Mouse (Mus musculus) urinary bladder, postnatal 4 days (tissue): ENCODE measurements around the gene Gstm4.
A peak's percentile ranks its signal among the peaks of the same experiment; 100 is the strongest.

Experiments
- DNase-seq, 2 experiments: peaks; one replicate each; pipeline ENCODE4 v3.0.0; 2021 to 2022; ENCODE audit warnings: low spot score in 2 of 2

Gene Gstm4

DNA sequence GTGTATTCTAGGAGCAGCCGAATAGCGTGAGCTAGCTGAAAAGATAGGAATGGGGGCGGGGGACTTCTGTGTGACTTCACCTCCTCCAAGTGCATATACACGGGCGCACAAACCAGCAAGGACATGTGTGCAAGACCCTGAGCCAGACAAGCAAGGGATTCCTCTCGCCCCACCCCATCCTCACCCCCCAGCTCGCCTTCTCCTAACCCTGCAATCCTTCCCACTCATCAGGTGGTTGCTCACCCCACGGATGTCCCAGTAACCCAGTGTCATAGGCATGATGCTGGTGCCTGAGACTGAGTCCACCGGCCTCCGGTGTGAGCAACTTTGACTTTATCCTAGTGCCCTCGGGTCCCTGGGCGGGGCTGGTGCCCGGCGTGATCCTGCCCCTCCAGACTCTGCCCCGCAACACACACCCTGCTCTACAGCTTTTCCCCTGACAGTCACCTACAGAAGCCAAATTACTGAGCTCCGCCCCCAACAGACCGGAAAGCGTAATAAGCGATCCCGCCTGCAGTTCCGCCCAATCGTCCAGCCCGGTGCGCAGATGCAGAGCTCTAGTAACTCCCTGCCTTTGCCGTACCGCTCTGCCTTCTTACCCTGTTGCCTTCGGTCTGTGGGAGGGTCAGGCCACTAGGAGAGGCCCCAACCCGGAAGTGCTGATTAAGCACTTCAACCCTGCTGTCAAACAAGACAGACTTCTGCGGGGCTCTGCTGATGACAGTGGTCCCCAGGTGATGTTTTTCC, at the start of gene Gstm4:
Gene Gstm4, minus strand, starts transcription at position 501 of the 747 bp plus-strand sequence.
- DNase-seq = peak; percentile 83 to 87

DNA sequence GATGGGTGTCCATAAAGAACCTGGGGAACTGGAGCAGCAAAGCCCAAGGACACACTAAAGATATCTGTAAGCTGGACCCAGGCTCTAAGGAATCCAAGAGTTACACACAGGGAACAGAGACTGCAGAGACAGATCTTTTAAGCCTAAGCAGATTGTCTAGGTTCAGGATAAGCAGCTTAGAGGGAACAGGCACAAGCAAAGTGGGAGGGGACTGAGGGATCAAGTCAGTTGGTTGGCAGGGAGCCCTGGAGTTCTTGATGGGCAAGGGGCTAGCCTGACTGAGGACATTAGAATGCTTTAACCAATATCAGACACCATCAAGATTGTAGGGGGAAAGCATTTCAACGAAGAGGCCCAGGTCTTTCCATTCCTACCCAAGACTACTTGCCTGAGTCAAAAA, 49.5 kb upstream of the Gstm4 start:
- DNase-seq = no peak

DNA sequence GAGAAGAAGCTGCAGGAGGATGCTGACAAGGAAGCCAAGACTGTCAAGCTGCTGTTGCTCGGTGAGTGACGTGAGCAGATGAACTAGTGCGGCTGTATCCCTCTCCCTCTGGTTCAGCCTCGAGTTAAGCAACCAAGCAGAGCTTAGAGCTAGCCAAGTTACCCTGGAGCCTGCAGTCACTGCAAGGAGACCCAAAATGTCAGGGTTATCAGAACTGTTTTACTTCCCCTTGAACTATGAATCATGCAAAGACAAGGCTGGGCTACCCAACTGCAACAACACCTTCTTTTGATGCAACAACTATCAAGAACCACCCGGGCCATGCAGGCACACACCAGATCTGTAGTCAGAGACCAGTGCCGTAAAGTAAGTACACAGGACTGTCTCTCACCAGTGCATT, 48.6 kb upstream of the Gstm4 start:
- no peak for DNase-seq

GRCm38 (mm10) chr3:108092536-108093115, 47.9 kb upstream of the Gstm4 start, which contains the start of gene Gnat2:
Gnat2 (plus strand) TSS chr3:108092789.
- DNase-seq = no peak

DNA sequence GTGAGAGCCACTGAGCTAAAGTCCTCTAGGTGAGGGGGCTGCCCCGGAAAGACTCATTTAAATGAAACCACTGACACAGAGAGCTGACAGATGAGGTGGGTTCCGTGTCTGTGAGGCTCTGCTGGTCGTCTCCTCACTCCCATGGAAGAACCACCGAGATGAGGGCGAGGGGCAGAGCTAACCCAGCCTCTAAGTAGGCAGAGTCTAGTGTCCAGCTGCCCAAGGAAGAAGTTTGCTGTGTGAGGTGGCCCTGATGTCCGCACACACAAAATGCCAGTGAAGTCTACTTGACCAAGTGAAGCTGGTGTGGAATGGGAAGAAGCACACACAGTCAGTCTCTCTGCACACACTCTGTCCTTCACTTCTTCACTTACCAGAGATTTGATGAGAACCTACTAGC, 47.3 kb upstream of the Gstm4 start:
- DNase-seq = no peak

DNA sequence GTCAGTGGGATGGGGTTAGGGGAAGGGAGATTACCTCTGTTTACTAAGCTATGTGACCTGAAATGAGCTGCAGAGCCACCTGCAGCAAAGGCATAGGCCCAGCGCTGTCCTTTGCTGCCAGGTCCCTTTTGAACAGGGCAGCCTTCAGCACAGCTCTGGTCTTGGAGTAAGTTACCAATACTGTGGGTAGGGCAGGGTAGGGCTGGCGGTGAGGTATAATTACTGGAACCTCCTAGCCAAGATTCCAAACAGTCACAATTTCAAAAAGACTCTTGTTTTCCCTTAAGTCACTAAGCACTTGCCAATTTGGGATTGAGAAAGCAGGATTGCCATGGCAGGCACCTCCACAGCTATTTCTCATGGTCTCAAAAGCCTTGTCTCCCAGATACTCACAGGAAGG, 45.9 kb upstream of the Gstm4 start:
- no peak for DNase-seq

DNA sequence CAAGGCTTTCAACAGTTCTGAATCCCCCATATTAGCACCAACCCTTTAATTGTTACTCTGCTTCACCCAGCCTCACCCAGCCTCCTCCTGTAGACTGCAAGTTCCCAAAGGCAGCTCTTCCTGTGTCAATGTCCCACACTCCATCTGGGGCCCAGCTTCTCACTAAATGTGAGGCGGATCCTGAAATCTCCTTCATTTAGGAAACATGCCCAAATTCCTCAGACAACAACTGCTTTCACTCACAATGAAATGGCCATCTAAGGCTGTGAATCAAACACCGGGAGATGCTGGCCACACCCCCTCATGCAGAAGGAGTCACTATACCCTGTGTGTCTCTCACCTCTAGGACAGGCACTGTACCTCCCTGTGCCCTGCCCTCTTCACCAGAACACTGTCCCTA, 45.2 kb upstream of the Gstm4 start:
- DNase-seq = no peak

DNA sequence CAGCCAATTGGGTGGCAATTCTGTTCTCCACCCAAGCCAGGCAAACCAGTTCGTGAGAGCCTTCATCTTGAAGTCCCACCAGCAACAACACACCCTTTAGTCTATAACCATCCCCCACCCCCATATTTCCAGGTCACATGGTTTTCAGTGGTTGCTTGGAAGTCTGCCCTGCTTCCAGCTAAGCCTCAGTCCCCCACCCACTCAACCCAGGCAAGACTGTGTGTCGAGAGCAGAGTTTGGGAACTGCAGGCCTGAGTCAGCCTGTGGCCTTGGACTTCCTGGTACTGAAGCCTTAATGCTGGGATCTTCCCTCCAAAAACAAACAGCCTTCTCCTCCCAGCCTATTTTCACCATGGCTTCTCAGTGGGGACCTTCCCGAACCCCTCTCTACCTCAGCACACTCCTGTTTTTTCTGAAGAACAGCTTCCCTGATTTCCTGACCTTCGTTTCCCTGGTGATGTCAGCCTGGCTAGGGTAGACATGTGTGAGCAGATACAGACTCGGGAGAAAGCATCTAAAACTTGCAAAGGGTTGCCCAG, 44.2 kb upstream of the Gstm4 start:
- no peak for DNase-seq

GRCm38 (mm10) chr3:108087329-108087728, 42.6 kb upstream of the Gstm4 start:
- DNase-seq = no peak

- DNase-seq = peak; percentile 73 to 82
Measured at GRCm38 (mm10) chr3:108086470-108086979, 41.8 kb upstream of the Gstm4 start, which contains the start of gene Ampd2. Ampd2 (minus strand) TSS chr3:108086651.

DNA sequence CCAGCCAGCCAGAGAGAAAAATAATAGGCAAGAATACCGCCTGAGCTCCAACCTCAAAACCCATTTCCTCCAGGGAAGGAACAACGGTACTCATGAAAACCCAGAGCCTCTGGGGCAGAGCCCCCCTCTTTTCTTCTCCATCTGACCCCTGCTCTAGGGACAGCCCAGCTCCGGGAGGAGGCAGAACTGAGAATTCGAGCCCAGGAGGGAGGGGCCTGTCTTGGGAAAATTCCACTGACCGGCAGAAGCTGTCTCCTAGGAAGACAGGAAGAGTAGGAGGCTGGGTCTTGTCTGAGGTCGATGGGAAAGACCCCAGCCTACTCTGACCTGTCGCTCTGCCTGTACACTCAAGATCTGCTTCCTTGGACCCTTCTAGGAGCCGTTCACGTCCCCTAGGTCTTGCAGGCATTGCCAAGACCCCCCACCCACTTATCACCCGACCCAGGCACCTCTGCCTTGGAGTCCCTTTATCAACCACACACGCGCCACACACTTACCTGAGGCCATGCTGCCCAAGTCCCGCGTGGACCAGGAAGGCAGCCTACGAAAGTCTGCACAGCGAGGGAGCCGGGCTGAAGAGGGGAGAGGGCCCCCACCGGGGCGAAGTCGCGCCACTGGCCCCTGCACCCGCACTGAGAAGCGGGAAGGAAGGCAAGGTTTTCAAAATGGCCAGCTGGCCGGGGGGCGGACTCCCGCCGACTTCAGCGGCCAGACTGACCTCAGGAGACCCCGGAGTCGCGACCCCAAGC, 41.2 kb upstream of the Gstm4 start:
- peak; percentile 79 for DNase-seq

DNA sequence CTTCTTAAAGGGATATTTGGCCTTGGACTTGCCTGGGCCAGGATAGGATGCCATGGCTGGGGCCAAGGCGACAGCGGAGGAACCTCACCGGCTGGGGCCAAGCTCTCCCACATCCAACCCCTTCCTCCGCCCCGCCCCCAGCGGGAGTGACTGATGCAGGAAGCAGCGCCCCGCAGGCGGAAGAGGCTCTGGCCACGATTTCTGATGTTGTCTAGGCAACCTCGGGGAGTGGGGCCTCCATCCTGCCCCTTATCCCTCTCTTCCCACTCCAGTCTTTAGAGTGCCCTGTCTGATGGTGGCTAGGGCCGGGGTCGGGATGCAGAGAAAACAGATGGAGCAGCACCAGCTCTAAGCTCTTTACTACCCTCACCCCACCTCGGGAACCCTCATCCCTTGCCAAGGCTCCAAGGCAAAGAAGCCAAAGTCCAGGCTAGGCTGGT, 40.6 kb upstream of the Gstm4 start:
- DNase-seq = peak; percentile 91 to 94

- DNase-seq = peak in 1 of 2 experiments; percentile 43
Measured at GRCm38 (mm10) chr3:108084767-108085270, 40.1 kb upstream of the Gstm4 start.

DNA sequence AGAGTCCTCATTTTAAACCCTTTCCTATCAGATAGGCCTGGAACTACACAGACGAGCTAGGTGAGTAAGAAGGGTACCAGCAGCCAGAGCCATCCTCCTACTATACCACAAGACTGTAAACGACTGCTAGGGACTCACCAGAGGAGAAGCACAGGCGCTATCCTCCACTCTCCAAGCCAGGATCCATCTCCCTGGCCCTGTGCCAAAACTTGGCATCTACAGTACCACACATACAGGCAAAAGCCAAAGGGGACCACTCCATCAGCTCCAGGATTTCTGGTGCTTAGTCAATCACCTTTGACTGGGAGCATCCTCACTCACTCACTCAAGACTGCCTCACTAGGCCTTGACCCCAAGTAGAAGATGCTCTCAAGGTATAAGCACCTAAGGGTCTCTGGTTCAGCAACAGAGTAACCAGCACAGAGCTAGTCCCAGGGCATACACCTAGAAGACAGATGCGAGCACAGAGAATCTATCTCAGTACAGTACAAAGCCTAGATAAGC, 39.3 kb upstream of the Gstm4 start:
- no peak for DNase-seq

DNA sequence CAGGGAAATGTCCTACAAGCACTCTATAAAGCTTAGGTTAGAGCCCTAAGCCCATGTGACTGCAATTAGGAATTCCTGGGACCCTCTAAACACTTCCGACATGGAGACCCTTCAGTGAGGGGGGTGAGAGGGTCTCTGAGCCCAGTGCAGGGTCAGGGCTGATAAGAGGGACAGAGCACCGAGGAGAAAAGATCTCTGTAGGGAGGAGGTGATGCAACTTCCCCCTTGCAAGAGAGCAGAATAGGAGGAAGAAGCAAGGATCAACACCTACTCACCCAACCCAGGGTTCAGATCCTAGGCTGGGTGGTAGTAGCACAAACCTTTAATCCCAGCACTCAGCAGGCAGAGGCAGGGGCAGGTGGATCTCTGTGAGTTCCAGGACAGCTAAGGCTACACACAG, 38.5 kb upstream of the Gstm4 start:
- no peak for DNase-seq

- DNase-seq = no peak
Measured at GRCm38 (mm10) chr3:108082251-108082875, 37.7 kb upstream of the Gstm4 start.

DNA sequence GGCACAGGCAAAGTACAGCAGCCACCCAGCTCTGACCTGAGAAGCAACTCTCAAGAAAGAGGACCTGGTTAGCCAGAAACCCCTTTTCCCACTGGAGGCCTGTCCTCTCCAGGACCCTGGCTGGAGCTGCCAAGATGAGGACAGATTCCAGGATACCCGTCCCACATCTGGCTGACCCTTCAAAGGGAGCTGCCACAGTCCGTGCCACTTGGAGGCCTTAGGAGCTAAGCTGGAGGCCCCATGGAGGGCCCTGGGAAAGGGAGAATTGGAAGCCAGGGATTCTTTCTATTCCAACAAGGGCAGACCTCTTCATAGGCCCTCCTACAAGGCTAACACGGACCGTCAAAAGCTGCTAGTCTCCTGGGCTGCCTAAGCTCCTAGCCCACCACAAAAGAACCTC, 37.0 kb upstream of the Gstm4 start:
- no peak for DNase-seq

DNA sequence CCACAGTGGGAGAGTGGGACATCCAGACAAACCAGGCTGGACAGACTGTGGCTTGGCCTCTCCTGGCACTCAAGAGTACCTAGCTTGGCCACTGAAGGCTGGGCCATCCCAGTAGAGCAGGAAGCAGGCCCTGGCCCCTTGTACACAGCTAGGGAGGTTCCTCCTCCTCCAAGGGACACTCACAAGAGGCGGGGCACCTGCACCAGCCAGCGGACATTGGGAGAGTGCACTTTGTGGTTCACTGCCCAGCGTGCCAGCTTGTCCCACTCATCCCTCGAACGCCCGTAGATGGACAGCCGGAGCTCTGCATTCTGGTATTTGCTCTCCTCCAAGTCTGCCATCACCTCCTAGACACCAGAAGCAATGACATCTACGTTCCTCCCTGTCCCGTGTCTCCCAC, 32.1 kb upstream of the Gstm4 start:
- no peak for DNase-seq

DNA sequence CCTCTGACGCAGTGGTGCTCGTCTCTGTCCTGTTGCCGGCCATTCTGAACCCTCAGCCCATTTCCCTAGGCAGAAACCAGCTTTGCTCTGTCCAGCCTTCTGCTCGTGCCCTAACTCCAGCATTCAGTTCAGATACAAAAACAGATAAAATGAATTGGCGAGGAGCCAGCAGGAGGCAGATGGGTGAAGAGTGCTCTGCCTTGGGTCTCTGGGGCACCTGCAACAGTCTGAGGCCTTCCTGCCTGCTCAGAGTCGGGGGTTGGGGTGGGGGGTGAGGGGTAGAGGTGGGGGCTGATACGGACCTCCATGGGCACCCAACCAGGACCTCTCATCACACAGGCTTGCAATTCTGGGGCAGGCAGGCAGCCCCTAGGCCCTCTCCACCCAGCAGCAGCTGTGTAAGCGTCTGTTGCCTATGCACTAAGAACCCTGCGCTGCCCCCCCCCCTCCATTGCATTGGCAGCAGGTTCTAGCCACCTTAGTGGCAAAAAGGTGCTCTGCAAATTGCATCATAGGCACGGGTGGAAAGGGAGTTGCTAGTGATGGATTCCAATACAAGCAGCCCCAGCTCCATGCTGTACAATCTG, 28.4 kb upstream of the Gstm4 start:
- DNase-seq = no peak

DNA sequence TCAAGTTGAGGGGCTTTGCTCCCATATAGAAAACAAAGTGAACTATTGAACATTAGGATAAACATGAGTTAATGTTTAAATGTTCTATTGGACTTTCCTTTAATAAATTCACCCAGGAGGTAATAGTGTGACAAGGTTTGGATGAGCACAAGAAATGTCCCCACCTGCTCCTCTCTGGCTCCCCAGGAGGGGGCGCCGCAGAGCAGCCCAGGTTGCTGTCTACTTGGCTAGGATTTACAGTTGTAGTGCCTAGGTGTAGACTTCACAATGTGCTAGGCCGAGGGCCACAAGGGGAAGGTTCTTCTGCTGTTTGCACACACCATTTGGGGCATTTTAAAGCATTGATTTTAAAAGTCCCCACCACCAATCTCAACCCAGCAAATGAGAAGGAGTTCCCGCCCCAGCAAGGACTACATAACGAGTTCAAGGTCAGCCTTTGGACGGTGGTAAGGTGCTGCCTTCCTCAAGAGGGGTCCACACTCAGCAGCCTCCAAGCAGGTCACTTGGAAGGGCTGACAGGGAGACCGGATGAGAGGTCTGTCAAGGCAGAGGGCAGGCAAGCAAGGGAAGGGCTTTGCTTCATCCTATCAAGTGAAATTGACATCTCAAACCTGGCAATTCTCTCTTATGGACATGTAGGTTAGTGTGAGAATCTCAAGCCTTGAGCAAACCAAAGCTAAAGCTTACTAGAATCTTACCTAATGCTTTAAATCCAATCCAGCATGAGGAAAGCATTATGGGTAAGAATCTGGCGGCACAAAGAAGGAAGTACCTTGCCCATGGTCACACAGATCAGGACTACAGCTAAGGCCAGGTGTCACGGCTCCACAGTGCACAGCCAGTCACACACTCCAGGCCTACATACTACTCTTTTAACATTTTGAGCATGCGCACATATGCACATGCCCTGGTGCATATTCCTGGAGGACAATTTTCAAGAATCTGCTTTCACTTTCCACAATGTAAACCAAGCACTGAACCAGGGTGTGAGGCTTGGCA, 25.9 kb upstream of the Gstm4 start:
- DNase-seq = peak in 1 of 2 experiments; percentile 57
